Comparison of ENCODE assay signal across 8 mouse cellular contexts in the genomic region with DNA sequence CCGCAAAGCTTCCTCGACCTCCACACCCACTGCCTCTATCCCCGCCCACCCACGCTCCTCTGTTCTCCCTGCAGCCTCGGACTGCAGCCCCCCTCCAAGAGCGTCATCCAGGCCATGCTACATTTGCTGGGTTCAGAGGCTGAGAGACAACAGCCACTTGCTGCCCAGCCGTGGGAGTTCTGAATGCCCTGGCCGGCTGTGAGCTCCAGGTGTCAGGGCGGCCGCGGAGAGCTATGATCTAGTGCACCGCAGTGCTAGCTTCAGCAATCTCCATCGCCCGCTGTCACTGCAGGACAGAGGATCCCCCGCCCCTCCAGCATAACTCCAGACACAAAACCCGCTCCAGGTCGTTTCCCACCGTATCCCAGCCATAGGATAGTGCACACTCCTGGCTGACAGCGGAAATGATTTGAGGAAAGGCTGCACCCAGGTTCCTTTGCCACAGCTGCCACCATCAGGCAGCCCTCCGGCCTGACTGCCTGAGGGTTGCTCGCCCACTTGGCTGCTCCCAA. TPM values are rescaled to one million over a fixed set of nuclear protein-coding genes. Genes with fewer than 3 reads are reported as not detected.
DNase-seq lines count a peak whose midpoint lies in the region; ATAC-seq and TF ChIP-seq lines count a peak whose summit lies in the region.

No protein-coding gene starts in this region.

- H3K9ac ChIP-seq in ES-Bruce4 (ENCODE audit: low read depth, poor library complexity, severe bottlenecking): no peak overlapping the region
- peak overlapping the region; percentile 51 for H3K9ac ChIP-seq in embryonic facial prominence, embryonic 14.5 days (ENCODE audit: low read depth, low read length)
- H3K9ac ChIP-seq in intestine, embryonic 14.5 days (ENCODE audit: low read length): 0 out of 2 replicates have a peak overlapping the region, but pooled peaks have one; percentile 17
- H3K9ac ChIP-seq in liver, embryonic 13.5 days: no peak overlapping the region
- no peak overlapping the region for H3K9ac ChIP-seq in stomach, embryonic 14.5 days (replicated peaks; ENCODE audit: low read depth, low read length)

- H3K36me3 ChIP-seq in ES-Bruce4 (ENCODE audit: control insufficient read depth, insufficient read depth, low read length, poor library complexity, severe bottlenecking): no peaks in the 10 kb centered on the region
- no peaks in the 10 kb centered on the region for H3K36me3 ChIP-seq in embryonic facial prominence, embryonic 14.5 days (ENCODE audit: control insufficient read depth, insufficient read depth, low read length)
- no peaks in the 10 kb centered on the region for H3K36me3 ChIP-seq in intestine, embryonic 14.5 days (ENCODE audit: control insufficient read depth, insufficient read depth, low read length)
- H3K36me3 ChIP-seq in liver, embryonic 13.5 days: no peaks in the 10 kb centered on the region
- no peaks in the 10 kb centered on the region for H3K36me3 ChIP-seq in stomach, embryonic 14.5 days (ENCODE audit: control insufficient read depth, insufficient read depth, low read length)

- no peaks in the 10 kb centered on the region for H3K9me3 ChIP-seq in ES-Bruce4 (replicated peaks; ENCODE audit: control insufficient read depth, insufficient read depth, low read length, poor library complexity, severe bottlenecking)
- no peaks in the 10 kb centered on the region for H3K9me3 ChIP-seq in embryonic facial prominence, embryonic 14.5 days (ENCODE audit: control insufficient read depth, low read length)
- no peaks in the 10 kb centered on the region for H3K9me3 ChIP-seq in intestine, embryonic 14.5 days (ENCODE audit: control insufficient read depth, low read length)
- H3K9me3 ChIP-seq in liver, embryonic 13.5 days (replicated peaks): no peaks in the 10 kb centered on the region
- H3K9me3 ChIP-seq in stomach, embryonic 14.5 days (ENCODE audit: control insufficient read depth, low read depth, low read length): no peaks in the 10 kb centered on the region

- peak; percentile 20 for DNase-seq in adrenal gland, postnatal 10 days
- DNase-seq in adrenal gland, postnatal 4 days (ENCODE audit: low spot score in 2 of 2): no peak
- peak; percentile 2 for DNase-seq in embryonic facial prominence, embryonic 14.5 days (ENCODE audit: low spot score)
- DNase-seq in intestine, embryonic 14.5 days (ENCODE audit: low spot score): peak; percentile 63
- DNase-seq in liver, embryonic 13.5 days: no peak
- DNase-seq in ovary, postnatal 36 days (ENCODE audit: low spot score): no peak

- WGBS in embryonic facial prominence, embryonic 14.5 days: 2% methylated on average over 21 of the region's 21 CpGs
- WGBS in intestine, embryonic 14.5 days: 2% methylated on average over 21 of the region's 21 CpGs
- WGBS in liver, embryonic 13.5 days (ENCODE audit: insufficient replicate concordance): 6% methylated on average over 21 of the region's 21 CpGs
- WGBS in stomach, embryonic 14.5 days: 3% methylated on average over 21 of the region's 21 CpGs

- TF ChIP-seq CTCF in ES-Bruce4 (IDR thresholded peaks at IDR 0.05; ENCODE audit: low read depth, low read length): no peak

- H3K4me3 ChIP-seq in ES-Bruce4 (ENCODE audit: low read depth, low read length): peak overlapping the region; percentile 36
- peak overlapping the region; percentile 39 for H3K4me3 ChIP-seq in embryonic facial prominence, embryonic 14.5 days (ENCODE audit: low read depth, low read length)
- H3K4me3 ChIP-seq in intestine, embryonic 14.5 days (ENCODE audit: low read depth, low read length): peak overlapping the region; percentile 31
- H3K4me3 ChIP-seq in liver, embryonic 13.5 days (replicated peaks): no peak overlapping the region
- H3K4me3 ChIP-seq in stomach, embryonic 14.5 days (ENCODE audit: low read depth, low read length): peak overlapping the region; percentile 29

- no peaks in the 10 kb centered on the region for H3K4me1 ChIP-seq in ES-Bruce4 (ENCODE audit: control insufficient read depth, insufficient read depth, low read length)
- H3K4me1 ChIP-seq in embryonic facial prominence, embryonic 14.5 days (ENCODE audit: control insufficient read depth, insufficient read depth, low read length): peaks cover 16% of the 10 kb centered on the region; the same call in 1 of the 2 replicates
- 0 out of 2 replicates have a peak, but pooled peaks cover 4% of the 10 kb centered on the region for H3K4me1 ChIP-seq in intestine, embryonic 14.5 days (replicated peaks; ENCODE audit: control insufficient read depth, insufficient read depth, low read length)
- no peaks in the 10 kb centered on the region for H3K4me1 ChIP-seq in liver, embryonic 13.5 days (replicated peaks)
- H3K4me1 ChIP-seq in stomach, embryonic 14.5 days (ENCODE audit: control insufficient read depth, insufficient read depth, low read length): peaks cover 5% of the 10 kb centered on the region; the same call in 1 of the 2 replicates

- no peak for TF ChIP-seq POLR2A in ES-Bruce4 (IDR thresholded peaks at IDR 0.05; ENCODE audit: insufficient read depth, low read length)

- peak overlapping the region; percentile 71 for H3K4me2 ChIP-seq in embryonic facial prominence, embryonic 14.5 days (ENCODE audit: low read depth, low read length)
- peak overlapping the region; percentile 66 for H3K4me2 ChIP-seq in intestine, embryonic 14.5 days (ENCODE audit: low read length)
- H3K4me2 ChIP-seq in liver, embryonic 13.5 days: peak overlapping the region; percentile 37
- peak overlapping the region; percentile 55 for H3K4me2 ChIP-seq in stomach, embryonic 14.5 days (replicated peaks; ENCODE audit: low read depth, low read length)

- no peak overlapping the region for H3K27ac ChIP-seq in ES-Bruce4 (ENCODE audit: insufficient read depth, low read length)
- H3K27ac ChIP-seq in embryonic facial prominence, embryonic 14.5 days (replicated peaks; ENCODE audit: low read depth, low read length): no peak overlapping the region
- H3K27ac ChIP-seq in intestine, embryonic 14.5 days (ENCODE audit: low read depth): no peak overlapping the region
- H3K27ac ChIP-seq in liver, embryonic 13.5 days: no peak overlapping the region
- no peak overlapping the region for H3K27ac ChIP-seq in stomach, embryonic 14.5 days (ENCODE audit: low read length)

- peak; percentile 19; the same call in 1 of the 2 replicates for ATAC-seq in embryonic facial prominence, embryonic 14.5 days (ENCODE audit: low read depth)
- ATAC-seq in intestine, embryonic 14.5 days (replicated peaks; ENCODE audit: low FRiP score, low TSS enrichment, low read depth): peak; percentile 38
- no peak for ATAC-seq in liver, embryonic 13.5 days (ENCODE audit: low read depth)
- peak; percentile 28; the same call in 1 of the 2 replicates for ATAC-seq in stomach, embryonic 14.5 days (ENCODE audit: insufficient number of reproducible peaks, insufficient read depth, low FRiP score, low read depth)

- no peak for TF ChIP-seq EP300 in ES-Bruce4 (IDR thresholded peaks at IDR 0.05; ENCODE audit: insufficient read depth, low read depth, low read length)

- H3K27me3 ChIP-seq in ES-Bruce4 (ENCODE audit: control insufficient read depth, insufficient read depth, low read length, poor library complexity, severe bottlenecking): no peaks in the 10 kb centered on the region
- H3K27me3 ChIP-seq in embryonic facial prominence, embryonic 14.5 days (replicated peaks; ENCODE audit: control insufficient read depth, insufficient read depth, low read length): peaks cover 23% of the 10 kb centered on the region
- H3K27me3 ChIP-seq in intestine, embryonic 14.5 days (replicated peaks; ENCODE audit: control insufficient read depth, insufficient read depth, low read length): 0 out of 2 replicates have a peak, but pooled peaks cover 3% of the 10 kb centered on the region
- H3K27me3 ChIP-seq in liver, embryonic 13.5 days: peaks cover 20% of the 10 kb centered on the region
- H3K27me3 ChIP-seq in stomach, embryonic 14.5 days (ENCODE audit: control insufficient read depth, insufficient read depth, low read length): no peaks in the 10 kb centered on the region

RNA-seq across cellular contexts. Expression of gene Fgf14, which starts 1.7 kb away (rescaled TPM):
- 1 to 10 TPM; 1.5 to 1.8 TPM for total RNA-seq in adrenal gland, postnatal 10 days (2021)
- 1 to 10 TPM; 1.9 to 2.4 TPM for total RNA-seq in adrenal gland, postnatal 4 days (2021)
- polyA plus RNA-seq in ES-Bruce4 (2011; ENCODE audit: insufficient read depth, insufficient read length, low read depth, missing spikeins): not detected in 2 replicates
- 1.5 and 1.7 TPM in 2 replicates for polyA plus RNA-seq in embryonic facial prominence, embryonic 14.5 days (2014; fragmentation: Nextera tagmentation; extraction: Ambion mirVana)
- 0.65 and 0.75 TPM in 2 replicates for polyA plus RNA-seq in intestine, embryonic 14.5 days (2014; fragmentation: Nextera tagmentation; extraction: Ambion mirVana)
- polyA plus RNA-seq in liver, embryonic 13.5 days (2015; fragmentation: Nextera tagmentation; extraction: Ambion mirVana): 0.02 TPM in 1 of 2 replicates, not detected in the other
- 1.2 and 1.8 TPM in 2 replicates for polyA plus RNA-seq in stomach, embryonic 14.5 days (2014; fragmentation: Nextera tagmentation; extraction: Ambion mirVana)

Comparison
In these comparisons a context has a peak if more than half of its experiments do, and no peak if none do; other contexts are left out.
1. DNase-seq: peak in adrenal gland, postnatal 10 days (single experiment), embryonic facial prominence, embryonic 14.5 days (single experiment) and intestine, embryonic 14.5 days (single experiment); none in adrenal gland, postnatal 4 days (0 of 2), liver, embryonic 13.5 days (single experiment) and ovary, postnatal 36 days (single experiment).
2. H3K9ac ChIP-seq: peak in embryonic facial prominence, embryonic 14.5 days (single experiment) and intestine, embryonic 14.5 days (single experiment); none in ES-Bruce4 (single experiment), liver, embryonic 13.5 days (single experiment) and stomach, embryonic 14.5 days (single experiment).
3. Peak in every context shown above with its lines, with median percentiles within 50 percentile points of each other: H3K4me2 ChIP-seq.